Mouse (Mus musculus): ENCODE data around the gene Ap1b1. TPM values are rescaled to one million over a fixed set of nuclear protein-coding genes. Genes with fewer than 3 reads are reported as not detected.

Ap1b1 gene
- total RNA-seq (2017) = 45.0 and 80.8 TPM in 2 replicates

DNA sequence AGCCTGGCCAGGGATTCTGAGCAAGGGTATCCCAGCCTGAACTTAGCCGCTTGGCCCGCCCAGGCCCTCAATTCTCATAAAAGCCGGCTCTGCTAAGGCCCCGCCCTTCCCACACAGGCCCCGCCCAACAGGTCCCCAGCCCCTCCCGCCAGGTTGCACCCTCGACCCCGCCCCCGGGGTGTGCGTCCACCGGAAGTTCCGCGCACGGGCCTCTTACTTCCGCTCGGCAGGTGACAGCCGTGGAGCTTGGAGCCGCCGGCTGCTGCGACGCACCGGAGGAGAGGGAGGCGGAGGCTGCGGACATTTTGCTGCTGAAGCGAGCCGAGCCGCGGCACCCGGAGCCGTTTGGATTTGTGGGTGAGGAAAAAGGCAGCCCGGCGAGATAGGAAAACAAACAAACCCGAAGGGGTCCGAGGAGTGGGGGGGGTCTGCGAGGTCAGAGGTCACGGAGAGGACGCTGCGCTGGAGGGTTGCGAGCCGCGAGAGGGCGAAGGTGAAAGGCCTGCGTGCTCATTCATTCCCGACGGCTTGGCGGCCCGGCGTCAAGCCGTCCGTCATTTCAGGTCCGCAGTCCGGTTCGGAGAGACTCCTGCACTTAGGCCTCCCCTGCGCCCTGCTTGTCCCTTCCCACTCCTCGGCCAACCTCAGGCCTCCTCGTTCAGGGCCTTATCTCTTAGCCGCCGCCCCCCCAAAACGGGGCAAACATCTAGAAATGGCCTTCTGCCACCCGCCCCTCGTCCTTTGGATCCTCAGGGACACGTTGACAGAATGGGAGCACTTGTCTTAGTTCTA, at the start of gene Ap1b1:
Ap1b1 (plus strand) TSS at position 130 of the 792 bp plus-strand sequence.
- ATAC-seq (replicated peaks in 1 of 2; ENCODE audit: insufficient read depth in 1 of 2, low FRiP score in 2 of 2, low TSS enrichment in 1 of 2, low read depth in 1 of 2, poor library complexity in 2 of 2, severe bottlenecking in 2 of 2) = peak; percentile 84 to 88

GRCm38 (mm10) chr11:4946530-4946929, 40.1 kb upstream of the Ap1b1 start:
- peak in 1 of 2 experiments; percentile 23; a peak in 1 of 4 replicates for ATAC-seq (replicated peaks in 1 of 2; ENCODE audit: insufficient read depth in 1 of 2, low FRiP score in 2 of 2, low TSS enrichment in 1 of 2, low read depth in 1 of 2, poor library complexity in 2 of 2, severe bottlenecking in 2 of 2)

DNA sequence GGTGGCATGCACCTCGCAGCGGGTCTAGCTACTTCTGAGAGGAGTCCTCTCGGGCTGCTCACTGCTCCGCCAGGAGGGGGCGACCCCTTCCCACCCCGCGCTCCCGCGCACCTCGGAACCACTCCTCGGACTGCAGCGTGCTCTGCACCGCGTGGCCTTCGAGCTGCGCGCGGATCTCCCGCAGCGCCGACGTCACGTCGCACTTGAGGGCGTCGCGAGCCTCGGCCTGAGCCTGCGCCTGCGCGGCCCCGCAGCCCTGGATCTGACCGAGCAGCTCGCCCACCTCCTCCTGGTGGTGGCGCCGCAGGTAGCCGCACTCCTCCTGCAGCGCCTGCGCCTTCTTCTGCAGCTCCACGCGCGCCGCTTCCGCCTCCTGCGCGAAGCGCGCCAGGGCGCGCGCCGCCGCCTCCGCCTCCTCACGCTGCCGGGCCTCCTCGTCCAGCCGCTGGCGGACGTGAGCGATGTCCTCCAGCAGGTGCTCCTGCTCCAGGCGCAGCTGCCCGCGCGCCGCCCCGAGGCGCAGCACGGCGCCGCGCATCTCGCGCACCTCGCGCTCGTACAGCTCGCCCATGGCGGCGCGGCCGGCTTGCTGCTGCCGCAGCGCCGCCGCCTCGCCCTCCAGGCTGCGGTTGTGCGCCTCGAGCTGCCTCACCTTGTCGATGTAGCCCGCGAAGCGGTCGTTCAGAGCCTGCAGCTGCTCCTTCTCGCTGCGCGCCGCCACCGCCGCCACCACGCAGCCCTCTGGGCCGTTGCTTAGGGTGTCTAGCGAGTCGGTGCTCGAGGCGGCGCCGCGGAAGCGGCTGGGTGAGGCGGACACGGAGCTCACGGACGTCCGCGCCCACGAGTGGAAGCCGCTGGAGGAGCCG, 39.4 kb upstream of the Ap1b1 start:
- ATAC-seq (replicated peaks in 1 of 2; ENCODE audit: insufficient read depth in 1 of 2, low FRiP score in 2 of 2, low TSS enrichment in 1 of 2, low read depth in 1 of 2, poor library complexity in 2 of 2, severe bottlenecking in 2 of 2) = peak; percentile 72

GRCm38 (mm10) chr11:4947813-4948174, 38.8 kb upstream of the Ap1b1 start, which contains the start of gene Nefh:
Gene Nefh (minus strand): TSS chr11:4948064.
- ATAC-seq (replicated peaks in 1 of 2; ENCODE audit: insufficient read depth in 1 of 2, low FRiP score in 2 of 2, low TSS enrichment in 1 of 2, low read depth in 1 of 2, poor library complexity in 2 of 2, severe bottlenecking in 2 of 2) = no peak

DNA sequence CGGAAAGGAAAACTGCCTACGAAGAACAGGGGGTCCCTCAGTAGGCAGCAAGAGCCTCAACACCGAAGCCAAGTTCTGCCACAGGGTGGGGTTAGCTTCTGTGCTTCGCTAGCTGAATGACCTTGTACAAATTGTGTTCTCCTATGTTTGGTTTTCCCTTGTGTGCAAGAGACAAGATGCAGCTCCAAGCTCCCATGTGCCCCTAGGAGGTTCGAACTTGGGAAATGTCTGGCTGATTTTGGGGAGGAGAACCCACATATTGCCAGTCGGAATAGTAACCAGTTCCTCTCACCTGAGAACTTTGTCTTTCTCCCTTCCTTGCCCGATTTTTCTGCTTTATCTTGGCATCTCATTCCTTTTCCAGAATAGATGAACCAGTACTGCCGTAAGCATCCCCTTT, 37.8 kb upstream of the Ap1b1 start:
- ATAC-seq (replicated peaks in 1 of 2; ENCODE audit: insufficient read depth in 1 of 2, low FRiP score in 2 of 2, low TSS enrichment in 1 of 2, low read depth in 1 of 2, poor library complexity in 2 of 2, severe bottlenecking in 2 of 2) = no peak

DNA sequence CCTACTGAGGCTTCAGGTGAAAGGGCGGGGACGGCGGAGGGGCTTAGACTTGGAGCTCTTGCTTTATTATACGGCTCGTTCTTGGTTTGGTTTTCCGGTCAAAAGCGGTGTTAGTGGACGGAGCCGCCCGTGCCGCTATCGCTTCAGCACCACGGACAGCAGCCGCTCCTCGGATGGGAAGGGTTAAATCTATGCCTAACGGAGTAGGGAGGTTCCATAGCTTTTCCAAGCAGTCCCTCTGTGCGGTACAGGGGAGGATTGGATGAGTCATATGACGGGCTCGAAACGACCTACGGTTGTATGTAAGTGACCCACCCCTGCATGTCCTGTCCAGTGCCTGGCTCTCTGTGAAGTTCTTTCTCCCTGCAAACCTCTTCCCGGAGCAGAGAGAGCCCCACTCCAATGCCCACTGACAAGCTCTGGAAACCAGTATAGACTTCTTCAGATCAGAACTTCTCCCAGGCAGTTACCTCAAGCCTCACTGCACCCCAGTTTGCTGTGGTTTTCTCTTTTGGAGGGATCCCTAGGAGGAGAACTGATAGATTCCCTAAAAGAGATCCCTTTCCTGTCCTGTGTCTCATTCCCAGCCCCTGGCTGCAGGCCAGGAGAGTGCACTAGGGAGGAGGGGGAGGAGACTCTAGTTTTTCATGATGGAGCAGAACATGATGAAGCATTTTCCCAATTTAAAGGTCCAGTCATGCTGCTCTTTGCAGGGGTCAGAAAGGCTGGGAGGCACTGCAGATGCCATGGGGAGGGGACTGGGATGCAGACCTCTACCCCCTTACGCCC, 37.2 kb upstream of the Ap1b1 start:
- no peak for ATAC-seq (replicated peaks in 1 of 2; ENCODE audit: insufficient read depth in 1 of 2, low FRiP score in 2 of 2, low TSS enrichment in 1 of 2, low read depth in 1 of 2, poor library complexity in 2 of 2, severe bottlenecking in 2 of 2)

- ATAC-seq (replicated peaks in 1 of 2; ENCODE audit: insufficient read depth in 1 of 2, low FRiP score in 2 of 2, low TSS enrichment in 1 of 2, low read depth in 1 of 2, poor library complexity in 2 of 2, severe bottlenecking in 2 of 2) = no peak
These were observed 33.2 kb upstream of the Ap1b1 start for GRCm38 (mm10) chr11:4953401-4953800.

DNA sequence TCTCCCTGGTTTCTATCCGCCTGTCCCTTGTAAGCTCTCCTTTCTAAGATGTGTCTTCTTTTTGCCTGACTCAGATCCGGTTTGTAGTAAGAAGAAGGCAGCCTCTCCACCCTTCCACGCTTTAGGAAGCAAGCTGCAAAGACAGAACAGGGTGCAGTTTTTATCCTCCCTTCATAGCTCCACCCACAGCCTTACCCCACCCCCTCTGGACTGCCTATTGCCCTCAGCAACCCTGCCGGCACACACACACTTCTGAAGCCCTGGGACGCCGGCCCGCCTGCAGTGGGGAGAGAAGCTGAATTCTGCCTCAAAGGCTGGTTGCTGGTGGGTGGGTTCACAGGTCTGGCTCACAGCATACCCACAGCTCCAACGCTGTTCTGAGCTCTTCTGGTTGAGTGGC, 32.7 kb upstream of the Ap1b1 start:
- ATAC-seq (replicated peaks in 1 of 2; ENCODE audit: insufficient read depth in 1 of 2, low FRiP score in 2 of 2, low TSS enrichment in 1 of 2, low read depth in 1 of 2, poor library complexity in 2 of 2, severe bottlenecking in 2 of 2) = no peak

- no peak for ATAC-seq (replicated peaks in 1 of 2; ENCODE audit: insufficient read depth in 1 of 2, low FRiP score in 2 of 2, low TSS enrichment in 1 of 2, low read depth in 1 of 2, poor library complexity in 2 of 2, severe bottlenecking in 2 of 2)
These were observed 23.4 kb upstream of the Ap1b1 start for GRCm38 (mm10) chr11:4963099-4963808.

- no peak for ATAC-seq (replicated peaks in 1 of 2; ENCODE audit: insufficient read depth in 1 of 2, low FRiP score in 2 of 2, low TSS enrichment in 1 of 2, low read depth in 1 of 2, poor library complexity in 2 of 2, severe bottlenecking in 2 of 2)
These were observed 20.3 kb upstream of the Ap1b1 start for GRCm38 (mm10) chr11:4966325-4966724.

- ATAC-seq (replicated peaks in 1 of 2; ENCODE audit: insufficient read depth in 1 of 2, low FRiP score in 2 of 2, low TSS enrichment in 1 of 2, low read depth in 1 of 2, poor library complexity in 2 of 2, severe bottlenecking in 2 of 2) = peak in 1 of 2 experiments; percentile 8; a peak in 1 of 4 replicates
These were observed 19.7 kb upstream of the Ap1b1 start for GRCm38 (mm10) chr11:4966888-4967287.

DNA sequence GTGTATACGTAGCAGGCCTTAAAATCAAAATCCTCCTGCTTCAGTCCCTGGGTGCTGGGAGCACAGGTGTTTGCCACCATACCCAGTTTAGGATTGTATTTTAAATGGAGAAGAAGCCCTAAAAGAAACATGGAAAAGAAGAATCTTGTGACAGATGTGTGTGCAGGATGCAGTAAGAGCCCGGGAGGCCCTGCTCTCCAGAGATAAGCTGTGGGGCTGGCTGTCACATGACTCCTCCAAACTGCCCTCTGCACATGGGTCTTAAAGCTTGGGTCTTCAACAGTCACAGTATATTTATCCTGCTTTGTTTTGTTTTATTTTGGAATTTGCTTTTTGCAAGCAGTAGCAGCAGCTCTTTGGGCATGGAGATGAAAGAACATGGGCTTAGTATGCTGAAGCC, 19.1 kb upstream of the Ap1b1 start:
- peak in 1 of 2 experiments; percentile 27; a peak in 1 of 4 replicates for ATAC-seq (replicated peaks in 1 of 2; ENCODE audit: insufficient read depth in 1 of 2, low FRiP score in 2 of 2, low TSS enrichment in 1 of 2, low read depth in 1 of 2, poor library complexity in 2 of 2, severe bottlenecking in 2 of 2)

- ATAC-seq (replicated peaks in 1 of 2; ENCODE audit: insufficient read depth in 1 of 2, low FRiP score in 2 of 2, low TSS enrichment in 1 of 2, low read depth in 1 of 2, poor library complexity in 2 of 2, severe bottlenecking in 2 of 2) = peak; percentile 50 to 66; a peak in 3 of 4 replicates
These were observed 18.2 kb upstream of the Ap1b1 start for GRCm38 (mm10) chr11:4968376-4968775.

DNA sequence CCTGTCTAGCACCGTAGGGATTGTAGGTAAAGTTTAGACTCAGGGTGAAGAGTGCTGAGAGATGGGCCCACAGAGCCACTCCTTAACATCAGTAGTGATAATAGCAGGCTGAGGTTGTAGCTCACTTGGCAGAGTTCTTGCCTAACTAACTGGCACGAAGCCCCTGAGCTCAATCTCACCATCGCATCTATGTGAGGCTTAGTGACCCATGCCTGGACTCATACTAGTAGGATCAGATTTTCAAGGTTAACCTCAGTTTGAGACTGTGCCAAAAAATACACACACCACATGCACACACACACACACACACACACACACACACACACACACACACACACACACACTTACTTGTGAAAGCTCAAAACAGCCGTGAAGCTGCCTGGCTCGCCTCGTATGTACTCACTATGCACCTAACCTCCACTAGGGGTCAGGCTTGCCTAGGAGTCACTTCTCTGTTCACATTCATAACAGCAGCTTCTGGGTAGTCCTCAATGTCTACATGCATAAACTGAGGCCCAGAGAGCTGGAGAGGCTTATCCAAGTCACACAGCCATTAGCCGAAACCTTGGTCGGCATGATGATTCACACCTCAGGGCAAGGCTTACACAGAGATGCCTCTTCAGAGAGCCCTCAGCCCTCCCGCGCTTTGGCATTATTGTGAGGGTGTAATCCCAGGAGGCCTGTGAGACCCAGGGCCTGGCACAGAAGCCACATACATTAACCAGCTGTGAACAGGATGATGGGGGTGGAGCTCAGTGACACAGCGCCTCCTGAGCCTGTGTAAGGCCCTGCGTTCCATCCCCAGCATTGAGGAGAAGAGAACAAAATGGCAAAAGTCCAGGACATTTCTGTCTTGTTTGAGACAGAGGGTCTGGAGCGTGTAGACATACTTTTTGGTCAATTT, 13.4 kb upstream of the Ap1b1 start:
- ATAC-seq (replicated peaks in 1 of 2; ENCODE audit: insufficient read depth in 1 of 2, low FRiP score in 2 of 2, low TSS enrichment in 1 of 2, low read depth in 1 of 2, poor library complexity in 2 of 2, severe bottlenecking in 2 of 2) = peak; percentile 66 to 74

- 0 out of 4 replicates have a peak, but pooled peaks have one; percentile 17 to 20 for ATAC-seq (replicated peaks in 1 of 2; ENCODE audit: insufficient read depth in 1 of 2, low FRiP score in 2 of 2, low TSS enrichment in 1 of 2, low read depth in 1 of 2, poor library complexity in 2 of 2, severe bottlenecking in 2 of 2)
These were observed 12.8 kb upstream of the Ap1b1 start for GRCm38 (mm10) chr11:4973871-4974256.
